Mouse (Mus musculus) CH12.LX (cell line): ENCODE data around the gene Dnase1l1. TPM values are rescaled to one million over a fixed set of nuclear protein-coding genes. Genes with fewer than 3 reads are reported as not detected.

Source experiments
- DNase-seq: peaks from one replicate; pipeline ENCODE4 v3.0.0-alpha.2; 2013; ENCODE audit errors: extremely low read depth
- H3K27ac ChIP-seq: 2 replicates; pipeline ENCODE4 v1.5.1; 2012; ENCODE audit warnings: low read depth, mild to moderate bottlenecking, control low read depth, moderate library complexity; ENCODE audit not compliant: insufficient read depth
- H3K27me3 ChIP-seq: replicated peaks from 2 replicates; pipeline ENCODE3; 2012; ENCODE audit warnings: inconsistent platforms
- H3K36me3 ChIP-seq, 2 experiments: replicated peaks in 1 of 2; 2 replicates each; pipeline versions ENCODE3 to v1.6.1; 2012; ENCODE audit warnings: inconsistent platforms in 1 of 2, low read length in 1 of 2, mild to moderate bottlenecking in 1 of 2, mixed read lengths in 1 of 2, moderate library complexity in 1 of 2; ENCODE audit not compliant: control insufficient read depth in 1 of 2, insufficient read depth in 1 of 2
- H3K4me1 ChIP-seq, 2 experiments: 2 replicates each; pipeline ENCODE4 v1.6.1; 2012; ENCODE audit warnings: inconsistent platforms in 1 of 2, moderate library complexity in 1 of 2; ENCODE audit not compliant: insufficient read depth in 2 of 2, control insufficient read depth in 1 of 2
- H3K4me2 ChIP-seq: 2 replicates; pipeline ENCODE4 v1.6.1; 2012; ENCODE audit warnings: low read depth, mild to moderate bottlenecking, control low read depth; ENCODE audit not compliant: poor library complexity, insufficient read depth, severe bottlenecking
- H3K4me3 ChIP-seq, 3 experiments: fragments of 150-350 bp in 1 of 3; sonication (generic) in 1 of 3; replicated peaks in 1 of 3; 2 replicates each; pipeline versions ENCODE3 to v1.5.1; 2011 to 2012; ENCODE audit warnings: low read depth in 2 of 3, low read length in 2 of 3, mild to moderate bottlenecking in 2 of 3, moderate library complexity in 2 of 3, control low read depth in 1 of 3, improper control_type of control experiment in 1 of 3, inconsistent platforms in 1 of 3, mixed read lengths in 1 of 3; ENCODE audit not compliant: poor library complexity in 1 of 3
- H3K79me2 ChIP-seq: replicated peaks from 2 replicates; pipeline ENCODE4 v1.6.1; 2012; ENCODE audit warnings: mild to moderate bottlenecking, moderate library complexity; ENCODE audit not compliant: control insufficient read depth, poor library complexity, insufficient read depth, severe bottlenecking; ENCODE audit errors: extremely low read depth
- H3K9ac ChIP-seq: 2 replicates; pipeline ENCODE4 v1.6.1; 2012; ENCODE audit warnings: low read depth, mild to moderate bottlenecking, control low read depth, moderate library complexity; ENCODE audit not compliant: insufficient read depth
- H3K9me3 ChIP-seq: replicated peaks from 2 replicates; pipeline ENCODE3; 2012; ENCODE audit warnings: low read length, inconsistent platforms, mixed read lengths
- BHLHE40 ChIP-seq: IDR thresholded peaks from 2 replicates; pipeline ENCODE4 v1.6.1; 2011; ENCODE audit warnings: mild to moderate bottlenecking, low read depth, low read length, improper control_type of control experiment
- CHD1 ChIP-seq: IDR thresholded peaks from 2 replicates; pipeline ENCODE4 v1.6.1; 2012; ENCODE audit warnings: low read depth, low read length, improper control_type of control experiment, inconsistent platforms
- CTCF ChIP-seq, 2 experiments: IDR thresholded peaks in 1 of 2; conservative IDR thresholded peaks in 1 of 2; 2 replicates each; pipeline ENCODE4 v1.5.1; 2011 to 2012; ENCODE audit warnings: low read depth in 2 of 2, low read length in 2 of 2, improper control_type of control experiment in 1 of 2, inconsistent platforms in 1 of 2, mild to moderate bottlenecking in 1 of 2, moderate library complexity in 1 of 2
- GABPA ChIP-seq: IDR thresholded peaks from 2 replicates; pipeline ENCODE4 v1.6.1; 2012; ENCODE audit warnings: low read depth, low read length, improper control_type of control experiment, inconsistent platforms; ENCODE audit not compliant: insufficient replicate concordance
- JUND ChIP-seq: conservative IDR thresholded peaks from 2 replicates; pipeline ENCODE4 v1.6.1; 2011; ENCODE audit warnings: low read depth, low read length, improper control_type of control experiment
- MAX ChIP-seq: IDR thresholded peaks from 2 replicates; pipeline ENCODE4 v1.6.1; 2011; ENCODE audit warnings: low read length, improper control_type of control experiment
- MXI1 ChIP-seq: IDR thresholded peaks from 2 replicates; pipeline ENCODE4 v1.6.1; 2011; ENCODE audit warnings: mild to moderate bottlenecking, low read depth, low read length, improper control_type of control experiment
- MYC ChIP-seq: IDR thresholded peaks from 2 replicates; pipeline ENCODE4 v1.6.1; 2011; ENCODE audit warnings: low read depth, mild to moderate bottlenecking, improper control_type of control experiment, low read length
- NRF1 ChIP-seq: IDR thresholded peaks from 2 replicates; pipeline ENCODE4 v1.6.1; 2014; ENCODE audit warnings: low read depth, mild to moderate bottlenecking, inconsistent platforms, low read length, improper control_type of control experiment, moderate library complexity
- RAD21 ChIP-seq: IDR thresholded peaks from 2 replicates; pipeline ENCODE4 v1.6.1; 2011; ENCODE audit warnings: low read depth, mild to moderate bottlenecking, low read length, improper control_type of control experiment, moderate library complexity
- TBP ChIP-seq: conservative IDR thresholded peaks from 2 replicates; pipeline ENCODE4 v1.6.1; 2011; ENCODE audit warnings: low read depth, low read length, improper control_type of control experiment
- TCF12 ChIP-seq: IDR thresholded peaks from 2 replicates; pipeline ENCODE4 v1.6.1; 2014; ENCODE audit warnings: low read depth, mild to moderate bottlenecking, inconsistent platforms, low read length, improper control_type of control experiment
- ZC3H11A ChIP-seq: IDR thresholded peaks from 2 replicates; pipeline ENCODE4 v1.6.1; 2012; ENCODE audit warnings: low read depth, mild to moderate bottlenecking, inconsistent platforms, low read length, improper control_type of control experiment
- dilution Hi-C: fragments of 300-500 bp; cut with MboI; formaldehyde crosslinking; loops from 2 replicates; pipeline ENCODE4 v1.14.3; 2020; ENCODE audit warnings: low sequenced_read_pairs; ENCODE audit not compliant: extremely low pct_unique_long_range_greater_than_20kb, extremely low pct_ligation_motif_present
- in situ Hi-C: fragments of 300-500 bp; cut with MboI; formaldehyde crosslinking; loops from 3 replicates; pipeline ENCODE4 v1.14.3; 2019; ENCODE audit warnings: low sequenced_read_pairs, low pct_ligation_motif_present, low pct_unique_long_range_greater_than_20kb, mixed read lengths
- polyA plus RNA-seq: library from polyadenylated mRNA; unstranded; fragments of >175 nt; gene quantifications from 2 replicates; pipeline ENCODE4 v1.2.1, GENCODE M21; 2012; ENCODE audit warnings: low read depth; ENCODE audit not compliant: insufficient read length
- total RNA-seq, 2 experiments: library from RNA; depleted of rRNA; stranded (reverse); fragments of 300-350 nt in 1 of 2; fragments of >200 nt in 1 of 2; gene quantifications; 2 replicates each; pipeline ENCODE4 v1.2.3; 2012 to 2014

The Dnase1l1 gene
- total and polyA plus RNA-seq, 3 experiments = 4.3 to 5.1 (median 4.7) TPM

- dilution Hi-C loops (no loop called here), in situ Hi-C loops (no loop called here)
- Histone ChIP-seq H3K27ac (peak overlapping the region; percentile 93), H3K4me3 (peak overlapping the region; percentile 49 to 66 (median 66)), H3K27me3 (no peaks in the 10 kb centered on the region), H3K4me1 (peaks cover 0 to 14% of the 10 kb centered on the region in 2 experiments; a peak in 2 of 4 replicates), H3K4me2 (peak overlapping the region; percentile 47), H3K79me2 (peaks cover 16% of the 10 kb centered on the region), H3K9me3 (no peaks in the 10 kb centered on the region), H3K36me3 (peaks cover 14 to 19% of the 10 kb centered on the region in 2 experiments), H3K9ac (peak overlapping the region; percentile 98)
- TF ChIP-seq MAX (peak; percentile 89), CHD1 (0 out of 2 replicates have a peak, but pooled peaks have one; percentile 44), MYC (peak; percentile 89), RAD21 (no peak), MXI1 (peak; percentile 53), TBP (0 out of 2 replicates have a peak, but pooled peaks have one; percentile 6), GABPA (no peak), BHLHE40 (peak; percentile 46)
- no peak for DNase-seq
These were observed 12.4 kb downstream of the Dnase1l1 start for GRCm38 (mm10) chrX:74269736-74270061.

GRCm38 (mm10) chrX:74257746-74258145 lies 24.4 kb downstream of the Dnase1l1 start:
- H3K9ac ChIP-seq = no peak overlapping the region
- no peak for TF ChIP-seq NRF1
- TF ChIP-seq CTCF (conservative IDR thresholded peaks at IDR 0.05 in 1 of 2, IDR thresholded peaks at IDR 0.05 in 1 of 2; ENCODE audit: low read depth in 2 of 2, low read length in 2 of 2) = no peak
- TF ChIP-seq JUND = no peak
- no peak for TF ChIP-seq TCF12
- no peak for TF ChIP-seq ZC3H11A
- no peak overlapping the region for H3K4me3 ChIP-seq
- peaks cover 19 to 31% of the 10 kb centered on the region in 2 experiments for H3K36me3 ChIP-seq
- H3K4me2 ChIP-seq = no peak overlapping the region
- H3K79me2 ChIP-seq = peaks cover 10% of the 10 kb centered on the region; the same call in 1 of the 2 replicates
- peaks cover 0 to 3% of the 10 kb centered on the region in 2 experiments; a peak in 1 of 4 replicates for H3K4me1 ChIP-seq
- DNase-seq = no peak
- in situ Hi-C loops (no loop called here), dilution Hi-C loops (no loop called here)
- H3K27me3 ChIP-seq = no peaks in the 10 kb centered on the region
- no peaks in the 10 kb centered on the region for H3K9me3 ChIP-seq
- no peak overlapping the region for H3K27ac ChIP-seq
